Mouse (Mus musculus) adrenal gland, postnatal 14 days (tissue): ENCODE results near the gene B4galt4. TPM values are rescaled to one million over a fixed set of nuclear protein-coding genes. Genes with fewer than 3 reads are reported as not detected.
"Not testable (repeated sequence)": the region's sequence is repeated elsewhere in the genome, so short reads cannot be mapped to it uniquely, and the experiment has no call there.

Source experiments
- DNase-seq: peaks from one replicate; pipeline ENCODE4 v3.0.0; 2021; ENCODE audit warnings: mixed read lengths
- long read RNA-seq, 2 experiments: library from polyadenylated mRNA; stranded (forward); transcript quantifications; one replicate each; pipeline ENCODE4 v2.0.0; 2021
- total RNA-seq: library from RNA; stranded (reverse); gene quantifications from 2 replicates; pipeline ENCODE4 v1.2.3, GENCODE M21; 2021

The B4galt4 gene
- total RNA-seq = 12.9 and 15.2 TPM in 2 replicates
- long read RNA-seq, experiment 1, transcript B4galt4-201 (7 exons, 2,304 nt) = major isoform, 10 of 15 reads
- long read RNA-seq, experiment 1, partial matches to known transcripts = 2 of 15 reads
- long read RNA-seq, experiment 1, other reads (novel, unspliced or antisense) = 0 of 15 reads
- long read RNA-seq, experiment 2, partial matches to known transcripts = 2 of 11 reads
- long read RNA-seq, experiment 2, other reads (novel, unspliced or antisense) = 2 of 11 reads

GRCm38 (mm10) chr16:38742113-38742658 is at the start of gene B4galt4:
Gene B4galt4, plus strand, starts transcription at chr16:38742264.
- peak; percentile 87 for DNase-seq

GRCm38 (mm10) chr16:38694906-38695540 is 47.0 kb upstream of the B4galt4 start:
- DNase-seq = no peak

- DNase-seq = no peak
Observed at GRCm38 (mm10) chr16:38695557-38695956, 46.5 kb upstream of the B4galt4 start.

GRCm38 (mm10) chr16:38697611-38698010 is 44.5 kb upstream of the B4galt4 start:
- DNase-seq = peak; percentile 69

GRCm38 (mm10) chr16:38700392-38701162 is 41.5 kb upstream of the B4galt4 start:
- peak; percentile 40 for DNase-seq

GRCm38 (mm10) chr16:38701492-38702185 is 40.4 kb upstream of the B4galt4 start:
- no peak for DNase-seq

- no peak for DNase-seq
Observed at GRCm38 (mm10) chr16:38702316-38702715, 39.7 kb upstream of the B4galt4 start.

GRCm38 (mm10) chr16:38703501-38703900 is 38.6 kb upstream of the B4galt4 start:
- no peak for DNase-seq

GRCm38 (mm10) chr16:38705531-38706281 is 36.4 kb upstream of the B4galt4 start:
- peak; percentile 29 for DNase-seq

GRCm38 (mm10) chr16:38706782-38707181 is 35.3 kb upstream of the B4galt4 start:
- peak; percentile 19 for DNase-seq

GRCm38 (mm10) chr16:38708962-38709520 is 33.0 kb upstream of the B4galt4 start:
- no peak for DNase-seq

GRCm38 (mm10) chr16:38711245-38711644 is 30.8 kb upstream of the B4galt4 start:
- no peak for DNase-seq

GRCm38 (mm10) chr16:38712105-38712504 is 30.0 kb upstream of the B4galt4 start:
- peak; percentile 41 for DNase-seq

GRCm38 (mm10) chr16:38712581-38713403 is 29.3 kb upstream of the B4galt4 start, which contains the start of gene Arhgap31:
Gene Arhgap31, minus strand, starts transcription at chr16:38713274.
- DNase-seq = peak; percentile 92

- peak; percentile 24 for DNase-seq
Observed at GRCm38 (mm10) chr16:38713404-38714258, 28.4 kb upstream of the B4galt4 start.

- not testable (repeated sequence) for DNase-seq
Observed at GRCm38 (mm10) chr16:38714259-38714526, 27.9 kb upstream of the B4galt4 start.

- no peak for DNase-seq
Observed at GRCm38 (mm10) chr16:38721377-38721776, 20.7 kb upstream of the B4galt4 start.

- no peak for DNase-seq
Observed at GRCm38 (mm10) chr16:38724256-38724655, 17.8 kb upstream of the B4galt4 start.

- DNase-seq = peak; percentile 38
Observed at GRCm38 (mm10) chr16:38724974-38725373, 17.1 kb upstream of the B4galt4 start.
